Mouse (Mus musculus) heart, embryonic 15.5 days (tissue): ENCODE measurements around the gene Tmem175. TPM values are rescaled to one million over a fixed set of nuclear protein-coding genes. Genes with fewer than 3 reads are reported as not detected.

Source experiments
- ATAC-seq: fragments of 200-750 bp; cut with Nextera tagmentation; replicated peaks from 2 replicates; pipeline ENCODE4 v1.8.0; 2017; ENCODE audit warnings: low read depth, moderate TSS enrichment; ENCODE audit not compliant: insufficient number of reproducible peaks, insufficient read depth, low FRiP score
- H3K27ac ChIP-seq: fragments of 300-500 bp; sonication (generic); 2 replicates; pipeline ENCODE4 v1.5.1; 2015; ENCODE audit warnings: mild to moderate bottlenecking, inconsistent platforms
- H3K27me3 ChIP-seq: fragments of 300-500 bp; sonication (generic); 2 replicates; pipeline ENCODE4 v1.6.1; 2015; ENCODE audit warnings: inconsistent platforms
- H3K36me3 ChIP-seq: fragments of 300-500 bp; sonication (generic); 2 replicates; pipeline ENCODE4 v1.6.1; 2015; ENCODE audit warnings: mild to moderate bottlenecking, inconsistent platforms
- H3K4me1 ChIP-seq: fragments of 300-500 bp; sonication (generic); replicated peaks from 2 replicates; pipeline ENCODE4 v1.6.1; 2015; ENCODE audit warnings: inconsistent platforms
- H3K4me2 ChIP-seq: fragments of 300-500 bp; sonication (generic); 2 replicates; pipeline ENCODE4 v1.6.1; 2015; ENCODE audit warnings: inconsistent platforms, mild to moderate bottlenecking, moderate library complexity
- H3K4me3 ChIP-seq: fragments of 300-500 bp; sonication (generic); 2 replicates; pipeline ENCODE4 v1.5.1; 2015; ENCODE audit warnings: mild to moderate bottlenecking, inconsistent platforms
- H3K9ac ChIP-seq: fragments of 300-500 bp; sonication (generic); 2 replicates; pipeline ENCODE4 v1.6.1; 2015; ENCODE audit warnings: mild to moderate bottlenecking, inconsistent platforms
- H3K9me3 ChIP-seq: fragments of 300-500 bp; sonication (generic); replicated peaks from 2 replicates; pipeline ENCODE4 v1.6.1; 2016; ENCODE audit warnings: inconsistent platforms
- WGBS: fragments of 180-500 bp; shearing (Covaris S2); methylation state at CpG from one replicate; pipeline ENCODE4 v1.1.7; 2015; ENCODE audit warnings: mixed read lengths; 5-methylcytosine and 5-hydroxymethylcytosine counted together
- polyA plus RNA-seq: library from polyadenylated mRNA; unstranded; fragments of >200 nt; fragmentation: Nextera tagmentation; extraction: Ambion mirVana; gene quantifications from 2 replicates; pipeline ENCODE4 v1.2.1, GENCODE M21; 2015

Gene Tmem175
- polyA plus RNA-seq, 1 experiment from 2014 or later, result 14.1 TPM

DNA sequence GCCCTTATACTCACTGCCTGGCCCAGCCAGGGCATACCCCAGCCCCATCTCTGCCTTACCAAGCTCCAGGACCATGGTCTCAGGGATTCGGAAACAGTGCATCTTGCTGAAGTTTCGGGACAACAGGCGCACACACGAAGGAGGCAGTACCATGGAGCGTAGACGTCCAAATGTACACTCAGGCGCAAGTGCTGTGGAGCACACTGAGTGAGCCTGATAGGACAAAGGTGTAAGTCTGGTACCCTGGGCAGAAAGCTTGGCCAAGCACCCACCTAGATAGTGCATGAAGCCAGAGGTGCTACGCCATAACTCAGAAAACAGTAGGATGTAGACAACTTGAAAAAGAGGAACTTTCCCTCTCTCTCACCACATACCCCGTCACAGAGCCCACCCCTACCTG, 25.8 kb downstream of the Tmem175 start:
- no peaks in the 10 kb centered on the region for H3K27me3 ChIP-seq
- peaks cover 43% of the 10 kb centered on the region for H3K36me3 ChIP-seq
- peaks cover 9% of the 10 kb centered on the region for H3K4me1 ChIP-seq
- H3K27ac ChIP-seq, result no peak overlapping the region
- H3K9me3 ChIP-seq, result no peaks in the 10 kb centered on the region
- WGBS, result 93% methylated on average over 9 of the region's 9 CpGs
- no peak overlapping the region for H3K4me2 ChIP-seq
- H3K4me3 ChIP-seq, result no peak overlapping the region
- H3K9ac ChIP-seq, result no peak overlapping the region
- no peak for ATAC-seq

DNA sequence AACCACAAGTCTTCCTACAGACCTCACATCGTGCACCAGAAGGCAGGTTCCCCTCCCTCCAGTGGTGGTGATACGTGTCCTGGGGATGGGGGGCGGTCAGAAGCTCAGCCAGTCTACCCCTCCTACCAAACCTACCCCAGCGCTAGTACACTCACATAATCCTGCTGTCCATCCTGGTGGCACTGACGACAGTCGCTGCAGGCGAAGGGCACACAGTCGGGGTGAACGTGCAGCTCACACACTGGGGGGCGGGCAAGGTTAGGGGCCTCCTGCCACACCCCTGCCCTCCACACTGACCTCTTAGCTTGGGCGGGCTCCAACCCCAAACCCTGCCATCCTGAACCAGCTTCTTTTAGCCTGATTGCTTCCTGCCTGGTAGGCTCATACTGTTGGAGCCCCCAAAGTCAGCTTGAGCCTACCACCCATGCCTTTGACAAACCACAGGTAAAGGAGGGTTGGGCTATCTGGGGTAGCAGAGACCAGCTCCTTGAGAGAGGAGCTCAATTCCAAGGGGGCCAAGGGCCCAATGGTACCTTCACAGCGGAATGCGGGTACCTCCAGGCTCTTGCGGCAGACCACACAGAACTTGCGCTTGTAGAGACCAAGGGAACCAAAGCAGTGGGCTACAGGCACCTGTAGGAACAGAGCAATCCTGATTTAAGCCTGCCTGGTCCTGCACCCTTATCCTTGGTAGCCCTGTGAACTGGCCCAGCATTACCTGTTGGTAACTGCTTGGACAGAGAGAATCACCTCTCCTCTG, 26.5 kb downstream of the Tmem175 start:
- H3K9me3 ChIP-seq, result no peaks in the 10 kb centered on the region
- H3K4me1 ChIP-seq, result peaks cover 12% of the 10 kb centered on the region
- no peak for ATAC-seq
- peaks cover 37% of the 10 kb centered on the region for H3K36me3 ChIP-seq
- H3K27ac ChIP-seq, result no peak overlapping the region
- H3K4me3 ChIP-seq, result no peak overlapping the region
- H3K27me3 ChIP-seq, result no peaks in the 10 kb centered on the region
- no peak overlapping the region for H3K9ac ChIP-seq
- WGBS, result 86% methylated on average over 15 of the region's 15 CpGs
- no peak overlapping the region for H3K4me2 ChIP-seq

DNA sequence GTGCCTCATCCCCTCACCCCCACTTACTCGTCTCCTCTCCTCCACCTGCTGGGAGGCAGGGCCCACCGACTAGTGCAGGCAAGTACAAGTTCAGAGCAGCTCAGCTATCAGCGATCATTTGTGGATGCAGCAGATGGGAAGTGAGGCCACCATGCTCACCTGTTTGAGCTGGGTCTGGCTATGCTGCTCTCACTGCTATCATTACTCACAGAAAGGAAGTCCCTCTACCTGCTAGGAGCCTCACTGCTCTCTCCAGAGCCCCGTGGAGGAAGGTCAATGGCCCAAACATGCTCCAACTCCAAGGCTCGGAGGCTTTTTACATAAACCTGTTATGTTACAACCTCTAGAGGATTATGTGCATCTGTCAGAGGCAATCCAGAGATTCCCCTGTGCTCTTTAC, 27.8 kb downstream of the Tmem175 start:
- Histone ChIP-seq H3K4me1 (peaks cover 13% of the 10 kb centered on the region), H3K4me2 (no peak overlapping the region), H3K27me3 (no peaks in the 10 kb centered on the region), H3K27ac (no peak overlapping the region), H3K9me3 (no peaks in the 10 kb centered on the region), H3K9ac (no peak overlapping the region), H3K36me3 (peaks cover 37% of the 10 kb centered on the region), H3K4me3 (no peak overlapping the region)
- WGBS, result 76% methylated on average over 5 of the region's 5 CpGs
- no peak for ATAC-seq

DNA sequence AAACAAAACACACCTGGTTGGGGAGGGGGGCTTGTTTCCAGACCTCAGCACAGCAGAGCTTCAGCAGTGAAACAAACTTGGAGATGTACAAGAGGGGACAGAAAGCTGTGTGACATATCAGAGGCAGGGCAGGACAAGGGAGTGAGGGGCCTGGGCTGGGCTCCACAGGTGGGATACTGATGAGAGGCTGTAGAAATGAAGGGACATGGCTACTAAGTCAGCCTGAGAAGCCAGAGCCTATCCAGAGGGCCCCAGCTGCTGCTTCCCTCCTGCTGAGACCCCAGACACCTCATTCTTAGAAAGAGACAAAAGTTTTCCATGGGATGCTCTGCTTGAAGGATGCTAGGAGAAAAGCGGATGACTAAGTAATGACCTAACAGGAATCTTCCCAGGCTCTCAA, 29.0 kb downstream of the Tmem175 start:
- Histone ChIP-seq H3K4me3 (no peak overlapping the region), H3K9me3 (no peaks in the 10 kb centered on the region), H3K36me3 (peaks cover 26% of the 10 kb centered on the region), H3K4me2 (no peak overlapping the region), H3K4me1 (peaks cover 13% of the 10 kb centered on the region), H3K27me3 (0 out of 2 replicates have a peak, but pooled peaks cover 3% of the 10 kb centered on the region), H3K9ac (no peak overlapping the region), H3K27ac (no peak overlapping the region)
- ATAC-seq, result no peak
- WGBS, result 91% methylated on average over 1 of the region's 1 CpGs

DNA sequence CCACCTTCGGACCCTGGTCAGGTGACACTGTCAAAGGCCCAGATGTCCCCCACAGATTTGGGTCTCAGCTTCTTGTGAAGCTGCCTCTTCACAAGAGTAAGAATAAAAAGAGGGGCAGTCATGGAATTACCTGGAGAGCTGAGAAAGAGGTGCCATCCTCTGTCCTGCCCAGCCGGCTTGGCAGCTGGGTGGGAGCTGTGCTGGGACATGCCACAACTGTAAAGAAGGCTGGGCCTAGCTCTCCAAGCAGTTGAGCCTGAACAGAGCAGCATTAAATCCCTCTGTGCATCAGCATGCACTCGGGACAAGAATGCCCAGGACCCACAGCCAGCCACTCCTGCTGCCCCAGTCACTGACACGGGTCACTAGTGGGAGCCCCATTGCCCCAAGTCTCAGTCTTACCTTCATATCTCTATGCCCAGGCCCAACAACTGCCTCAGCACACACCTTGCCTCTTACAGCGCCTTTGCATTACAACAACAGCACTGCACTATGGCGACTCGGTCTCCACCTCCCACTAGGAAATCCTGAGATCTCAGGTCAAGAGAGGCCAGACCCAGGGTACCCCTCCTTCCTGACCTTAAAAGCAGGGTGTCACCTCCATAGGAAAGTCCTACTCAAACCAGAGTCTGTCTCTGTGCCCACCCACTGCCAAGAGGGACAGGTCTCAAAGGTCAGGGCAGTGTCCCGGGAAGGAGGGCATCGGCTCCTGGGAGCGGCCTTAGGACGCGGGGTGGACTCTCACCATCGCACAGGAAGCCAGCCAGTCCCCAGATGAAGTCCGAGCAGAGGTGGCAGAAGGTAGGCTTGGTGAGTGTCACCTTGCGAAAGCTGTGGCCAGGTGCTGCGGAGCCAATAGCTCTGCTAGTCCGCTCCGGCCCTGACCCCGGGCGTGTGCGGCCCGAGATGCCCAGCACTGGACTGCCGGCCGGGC, 30.4 kb downstream of the Tmem175 start, which contains the start of gene Idua:
Gene Idua (plus strand): TSS at position 634 of the 934 bp plus-strand sequence.
- H3K27ac ChIP-seq, result peak within 1 kb of the TSS; percentile 47; the same call in 1 of the 2 replicates
- 10% methylated on average over 24 of the region's 24 CpGs for WGBS

DNA sequence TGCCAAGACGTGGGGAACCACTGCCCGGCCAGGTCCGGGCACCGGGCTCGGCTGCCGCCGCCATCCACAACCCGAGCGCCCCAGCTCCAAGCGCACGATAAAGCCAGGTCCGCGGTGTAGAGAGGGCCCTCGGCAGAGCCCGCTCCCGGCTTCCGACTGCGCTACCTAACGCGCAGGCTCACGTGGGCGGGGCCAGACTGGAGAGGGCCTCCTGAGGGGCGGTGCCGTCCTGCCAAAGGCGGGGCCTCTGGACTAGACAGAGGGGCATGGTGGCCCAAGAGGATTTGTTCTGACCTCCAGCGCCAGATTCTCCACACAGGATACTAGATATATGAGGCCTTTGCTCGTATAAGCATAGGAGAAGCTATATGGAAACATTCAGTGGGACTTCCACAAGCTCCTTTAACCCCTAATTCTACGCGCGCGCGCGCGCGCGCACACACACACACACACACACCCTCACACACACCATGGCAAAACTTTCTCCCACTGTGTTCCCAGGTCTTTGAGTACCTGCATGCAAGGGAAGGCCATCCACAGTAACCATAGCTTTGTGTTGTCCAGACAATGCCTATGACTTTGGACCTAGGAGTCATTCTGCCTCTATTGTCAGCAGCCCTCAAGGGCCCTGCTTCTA, 31.2 kb downstream of the Tmem175 start:
- 13% methylated on average over 36 of the region's 36 CpGs for WGBS
- peak overlapping the region; percentile 89 for H3K4me2 ChIP-seq
- H3K4me1 ChIP-seq, result peaks cover 13% of the 10 kb centered on the region
- ATAC-seq, result peak; percentile 98
- peak overlapping the region; percentile 94 for H3K4me3 ChIP-seq
- peaks cover 9% of the 10 kb centered on the region; the same call in 1 of the 2 replicates for H3K27me3 ChIP-seq
- no peaks in the 10 kb centered on the region for H3K9me3 ChIP-seq
- peak overlapping the region; percentile 97 for H3K9ac ChIP-seq
- peak overlapping the region; percentile 47; the same call in 1 of the 2 replicates for H3K27ac ChIP-seq
- H3K36me3 ChIP-seq, result peaks cover 9% of the 10 kb centered on the region

More for the DNA sequence above, 30.4 kb downstream of the Tmem175 start, which contains the start of gene Idua:
- peak within 1 kb of the TSS; percentile 94 for H3K4me3 ChIP-seq
- peaks cover 13% of the 10 kb centered on the region for H3K36me3 ChIP-seq
- no peaks in the 10 kb centered on the region for H3K9me3 ChIP-seq
- ATAC-seq, result peak; percentile 48
- H3K4me1 ChIP-seq, result peaks cover 13% of the 10 kb centered on the region
- H3K27me3 ChIP-seq, result peaks cover 7% of the 10 kb centered on the region; the same call in 1 of the 2 replicates
- H3K9ac ChIP-seq, result peak within 1 kb of the TSS; percentile 97
- H3K4me2 ChIP-seq, result peak within 1 kb of the TSS; percentile 89

DNA sequence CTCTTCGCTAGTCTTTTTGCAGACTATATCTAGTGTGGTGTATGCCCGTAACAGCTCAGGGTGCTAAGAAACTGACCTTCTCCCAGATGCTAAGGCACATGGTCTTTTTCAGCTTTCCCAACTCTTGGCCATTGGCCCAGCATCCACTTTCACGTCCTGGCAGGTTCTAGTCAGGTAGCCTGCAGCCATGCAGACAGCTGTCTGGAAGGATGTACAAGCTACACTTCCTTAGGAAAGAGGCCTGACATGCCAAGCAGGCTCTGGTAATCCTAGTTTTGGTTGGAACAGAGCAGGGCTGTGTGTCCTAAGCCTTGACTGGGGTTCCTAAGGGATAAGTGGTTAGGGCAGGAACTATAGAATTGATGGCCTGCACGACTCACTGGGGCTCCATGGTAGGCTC, 33.2 kb downstream of the Tmem175 start:
- WGBS, result 75% methylated on average over 4 of the region's 4 CpGs
- no peak overlapping the region for H3K27ac ChIP-seq
- no peak overlapping the region for H3K4me2 ChIP-seq
- peaks cover 13% of the 10 kb centered on the region for H3K4me1 ChIP-seq
- no peaks in the 10 kb centered on the region for H3K9me3 ChIP-seq
- H3K9ac ChIP-seq, result no peak overlapping the region
- no peak overlapping the region for H3K4me3 ChIP-seq
- H3K36me3 ChIP-seq, result peaks cover 4% of the 10 kb centered on the region; the same call in 1 of the 2 replicates
- ATAC-seq, result no peak
- peaks cover 9% of the 10 kb centered on the region; the same call in 1 of the 2 replicates for H3K27me3 ChIP-seq

DNA sequence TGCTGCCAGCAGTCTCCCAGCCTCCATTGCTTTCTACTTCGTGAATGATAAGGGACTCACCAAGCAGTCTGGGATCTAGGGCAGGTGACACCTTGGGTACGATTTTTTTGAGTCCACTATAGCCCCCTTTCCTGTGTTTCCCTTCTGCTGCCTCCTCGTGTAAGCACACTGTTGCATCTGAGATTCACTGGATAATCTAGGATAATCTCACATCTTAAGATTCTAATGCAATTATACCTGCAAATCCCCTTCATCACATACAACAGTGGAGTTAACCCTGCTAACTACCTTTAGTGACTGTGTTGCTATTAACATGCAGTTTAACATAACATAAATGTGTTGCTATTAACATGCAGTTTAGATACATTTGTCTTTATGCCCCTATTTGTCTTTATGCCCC, 35.5 kb downstream of the Tmem175 start:
- ATAC-seq, result no peak
- 28% methylated on average over 3 of the region's 3 CpGs for WGBS
- H3K9ac ChIP-seq, result no peak overlapping the region
- H3K4me3 ChIP-seq, result no peak overlapping the region
- peaks cover 16% of the 10 kb centered on the region for H3K4me1 ChIP-seq
- no peaks in the 10 kb centered on the region for H3K36me3 ChIP-seq
- no peak overlapping the region for H3K27ac ChIP-seq
- no peaks in the 10 kb centered on the region for H3K9me3 ChIP-seq
- no peak overlapping the region for H3K4me2 ChIP-seq
- peaks cover 9% of the 10 kb centered on the region; the same call in 1 of the 2 replicates for H3K27me3 ChIP-seq

DNA sequence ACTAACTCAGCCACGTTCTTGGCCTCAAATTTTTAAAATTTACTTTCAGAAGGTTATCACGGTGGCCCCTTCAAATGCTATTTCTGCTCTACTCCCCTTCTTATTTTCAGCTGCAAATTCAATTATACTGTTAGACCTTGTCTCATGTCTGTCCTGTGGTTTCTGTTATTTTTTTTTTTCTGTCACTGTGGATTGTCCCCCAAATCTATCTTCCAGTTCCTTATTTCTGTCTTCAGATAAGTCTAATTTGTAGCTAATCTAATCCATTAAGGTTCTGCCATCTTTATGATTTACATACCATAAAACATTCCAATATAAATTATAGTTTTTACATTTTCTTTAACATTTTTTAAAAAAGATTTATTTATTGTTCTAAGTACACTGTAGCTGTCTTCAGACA, 37.8 kb downstream of the Tmem175 start:
- 58% methylated on average over 2 of the region's 2 CpGs for WGBS
- H3K4me2 ChIP-seq, result no peak overlapping the region
- ATAC-seq, result no peak

GRCm38 (mm10) chr5:108668387-108668932, 38.9 kb downstream of the Tmem175 start:
- no peak for ATAC-seq
- WGBS, result 14% methylated on average over 3 of the region's 3 CpGs
- Histone ChIP-seq H3K36me3 (peaks cover 18% of the 10 kb centered on the region), H3K4me2 (peak overlapping the region; percentile 90), H3K27me3 (peaks cover 5% of the 10 kb centered on the region; the same call in 1 of the 2 replicates), H3K9ac (peak overlapping the region; percentile 86), H3K27ac (peak overlapping the region; percentile 93), H3K4me3 (peak overlapping the region; percentile 71), H3K9me3 (no peaks in the 10 kb centered on the region), H3K4me1 (peaks cover 17% of the 10 kb centered on the region)

More for the DNA sequence above, 37.8 kb downstream of the Tmem175 start:
- no peaks in the 10 kb centered on the region for H3K9me3 ChIP-seq
- no peak overlapping the region for H3K9ac ChIP-seq
- peaks cover 17% of the 10 kb centered on the region for H3K4me1 ChIP-seq
- peaks cover 9% of the 10 kb centered on the region; the same call in 1 of the 2 replicates for H3K27me3 ChIP-seq
- peaks cover 10% of the 10 kb centered on the region for H3K36me3 ChIP-seq
- H3K4me3 ChIP-seq, result no peak overlapping the region
- no peak overlapping the region for H3K27ac ChIP-seq
